Mouse (Mus musculus) gastrocnemius, postnatal 10 days (tissue): Measurements from ENCODE around the gene Zfp784. TPM values are rescaled to one million over a fixed set of nuclear protein-coding genes. Genes with fewer than 3 reads are reported as not detected.
"Not testable (repeated sequence)": the region's sequence is repeated elsewhere in the genome, so short reads cannot be mapped to it uniquely, and the experiment has no call there.

Experiments
- DNase-seq: peaks from one replicate; pipeline ENCODE4 v3.0.0; 2021; ENCODE audit warnings: mixed read lengths
- total RNA-seq, 2 experiments: library from RNA; stranded (reverse); gene quantifications; 2 replicates each; pipeline ENCODE4 v1.2.3; 2021

The Zfp784 gene
- total RNA-seq, 2 experiments from 2014 or later, result 4.9 to 6.0 TPM

DNA sequence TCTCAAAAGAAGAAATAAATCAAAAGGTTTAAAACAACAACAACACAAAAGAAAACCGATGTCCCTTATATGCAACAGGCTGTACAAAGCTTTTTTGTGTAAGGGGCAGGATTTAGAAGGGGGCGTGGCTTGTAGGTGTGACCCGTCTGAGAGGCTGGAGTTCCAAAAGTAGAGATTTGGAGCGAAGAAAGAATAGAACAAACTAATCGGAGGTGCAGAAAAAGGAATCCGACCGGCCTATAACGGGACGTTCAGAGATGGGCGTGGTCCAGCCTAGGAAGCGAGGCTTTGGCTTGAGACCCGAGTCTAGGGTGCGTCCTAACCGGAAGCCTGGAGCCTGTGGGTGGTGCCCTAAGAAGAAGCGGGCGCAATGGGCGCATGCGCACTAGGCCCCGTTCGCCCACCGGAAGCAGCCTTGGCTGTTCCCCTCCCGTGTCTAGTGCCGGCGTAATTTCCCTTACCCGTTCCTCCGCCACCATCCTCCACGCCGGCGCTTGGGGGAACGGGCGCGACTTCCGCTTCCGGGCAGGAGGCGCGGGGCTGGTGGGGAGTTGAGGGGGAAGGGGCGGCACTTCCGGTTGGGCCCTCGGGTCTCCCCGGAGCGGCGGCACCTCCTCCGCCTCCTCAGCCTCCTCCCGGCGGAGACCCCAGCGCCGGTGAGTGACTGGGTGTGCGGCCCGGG, 18.1 kb downstream of the Zfp784 start, which contains the start of the genes Zfp865 and Ccdc106:
Gene Zfp865 (plus strand): TSS at position 377 of the 682 bp plus-strand sequence.
Gene Ccdc106 (plus strand): TSS at position 554 of the 682 bp plus-strand sequence.
- DNase-seq, result peak; percentile 99

DNA sequence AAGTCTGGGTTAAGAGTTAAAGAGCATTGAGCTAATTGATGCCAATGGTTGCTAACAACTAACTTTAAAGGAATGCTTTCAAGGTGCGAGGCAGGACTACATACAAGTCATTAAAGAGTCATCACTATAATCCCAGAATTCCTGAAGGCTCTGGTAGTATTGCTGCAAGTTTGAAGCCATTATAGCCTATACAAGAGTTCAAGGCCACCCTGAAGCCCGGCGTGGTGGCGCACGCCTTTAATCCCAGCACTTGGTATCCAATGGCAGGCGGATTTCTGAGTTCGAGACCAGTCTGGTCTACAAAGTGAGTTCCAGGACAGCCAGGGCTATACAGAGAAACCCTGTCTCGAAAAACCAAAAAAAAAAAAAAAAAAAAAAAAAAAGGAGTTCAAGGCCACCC, 18.7 kb downstream of the Zfp784 start:
- DNase-seq, result not testable (repeated sequence)

DNA sequence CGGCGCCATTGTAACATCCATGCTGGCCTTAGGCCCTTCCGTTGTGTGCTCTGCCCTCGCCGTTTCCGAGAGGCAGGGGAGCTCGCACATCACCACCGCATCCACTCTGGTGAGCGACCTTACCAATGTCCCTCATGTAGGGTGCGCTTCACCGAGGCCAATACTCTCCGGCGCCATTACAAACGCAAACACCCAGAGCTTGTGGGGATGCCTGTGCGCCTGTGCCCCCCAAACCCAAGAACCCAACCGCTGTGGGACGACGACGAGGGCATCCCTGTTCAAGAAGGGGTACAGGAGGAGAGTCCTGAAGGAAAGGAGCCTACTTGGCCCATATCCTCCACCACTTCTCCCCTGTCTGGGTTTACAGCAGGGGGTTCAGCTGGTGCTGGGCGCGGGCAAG, 20.3 kb downstream of the Zfp784 start:
- no peak for DNase-seq

DNA sequence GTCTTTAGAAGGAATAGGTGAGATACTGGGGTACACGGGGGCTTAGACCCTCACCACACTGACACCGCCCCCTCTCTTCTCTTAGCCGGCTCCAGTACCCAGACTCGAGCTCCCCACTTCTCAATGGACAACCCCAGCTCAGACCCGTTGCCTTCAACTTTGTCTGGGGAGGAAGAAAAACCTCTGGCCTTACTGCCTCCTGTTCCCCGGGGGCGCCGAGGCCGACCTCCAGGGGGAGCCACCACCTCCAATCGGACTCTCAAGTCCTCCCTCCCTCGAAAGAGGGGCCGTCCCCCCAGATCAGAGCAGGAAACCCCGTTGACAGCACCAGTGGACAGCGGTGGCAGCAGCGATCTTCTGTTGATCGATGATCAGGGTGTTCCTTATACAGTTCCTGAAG, 20.9 kb downstream of the Zfp784 start:
- peak; percentile 36 for DNase-seq

DNA sequence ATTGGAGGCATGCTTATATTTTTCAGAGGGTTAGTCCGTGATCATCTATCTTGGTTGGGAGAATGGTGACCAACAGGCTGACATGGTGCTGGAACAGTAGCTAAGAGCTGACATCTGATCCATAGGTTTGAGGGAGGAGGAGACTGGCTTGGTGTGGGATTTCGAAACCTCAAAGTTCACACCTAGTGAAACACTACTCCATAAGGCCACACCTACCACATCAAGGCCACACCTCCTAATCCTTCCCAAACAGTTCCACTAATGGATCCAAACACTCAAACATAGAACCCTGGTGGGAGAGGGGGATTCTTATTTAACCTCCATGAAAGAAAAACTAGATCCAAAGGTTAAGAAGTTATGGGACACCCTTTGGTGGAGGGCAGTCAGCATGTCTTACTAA, 21.3 kb downstream of the Zfp784 start:
- DNase-seq, result no peak

DNA sequence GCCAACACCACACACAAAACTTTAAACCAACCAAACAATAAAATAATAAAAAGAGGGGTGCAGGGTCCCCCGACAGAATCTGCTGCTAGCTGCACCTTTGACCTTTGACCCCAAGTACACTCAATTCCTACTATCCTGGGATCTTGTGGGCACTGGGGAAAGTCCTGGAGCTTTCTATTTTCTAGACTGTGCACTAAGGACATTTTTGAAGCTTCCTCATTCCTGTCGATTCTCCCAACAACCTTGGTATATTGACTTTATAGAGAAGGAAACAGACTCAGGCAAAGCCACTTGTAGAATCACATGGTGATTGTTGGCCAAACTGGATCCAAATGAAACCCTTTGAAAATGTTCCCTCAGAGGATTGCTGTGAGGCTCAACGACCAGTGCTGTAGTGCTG, 22.2 kb downstream of the Zfp784 start:
- no peak for DNase-seq

DNA sequence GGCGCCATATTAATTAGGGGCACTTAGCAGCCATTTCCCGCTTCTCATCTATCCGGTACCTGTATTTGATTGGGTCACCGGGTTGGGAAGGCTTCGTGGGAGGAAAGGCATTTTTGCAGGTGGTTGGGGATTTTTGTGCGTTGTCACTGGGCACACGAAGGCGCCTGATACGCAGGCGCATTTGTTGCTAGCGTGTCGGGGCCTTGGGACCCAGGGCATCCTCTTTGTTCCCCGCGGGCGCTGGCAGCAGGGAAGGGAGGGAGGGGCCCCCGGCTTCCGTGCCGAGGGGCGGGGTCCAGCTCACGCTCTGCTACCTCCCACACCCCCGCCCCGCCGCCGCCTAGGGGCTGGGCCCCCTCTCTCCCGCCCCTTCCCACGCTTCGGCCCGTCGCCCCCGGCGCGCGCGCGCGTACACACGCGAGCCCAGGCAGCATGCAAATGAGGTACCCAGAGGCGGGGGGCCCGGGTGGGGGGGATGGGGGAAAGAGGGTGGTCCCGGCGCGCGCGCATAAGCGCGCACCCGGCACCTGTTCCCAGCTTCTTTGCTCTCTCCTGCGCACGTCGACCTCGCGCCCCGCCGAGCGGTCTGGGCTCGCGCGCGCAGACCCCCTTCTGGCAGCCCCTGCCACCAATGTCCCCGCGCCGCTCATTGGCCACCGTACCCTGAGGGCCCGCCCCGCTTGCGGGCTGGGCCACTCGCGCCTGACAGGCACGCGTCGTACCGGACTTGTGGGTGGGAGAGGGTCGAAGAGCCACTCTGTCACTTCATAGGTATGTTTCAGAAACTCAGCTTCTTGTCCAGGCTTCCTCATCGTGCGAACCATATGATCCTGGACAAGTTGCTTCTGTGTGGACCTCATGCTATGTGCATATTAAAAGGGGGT, 22.9 kb downstream of the Zfp784 start, which contains the start of gene Gm44973:
Gene Gm44973 (plus strand): TSS at position 379 of the 884 bp plus-strand sequence.
- peak; percentile 94 for DNase-seq

DNA sequence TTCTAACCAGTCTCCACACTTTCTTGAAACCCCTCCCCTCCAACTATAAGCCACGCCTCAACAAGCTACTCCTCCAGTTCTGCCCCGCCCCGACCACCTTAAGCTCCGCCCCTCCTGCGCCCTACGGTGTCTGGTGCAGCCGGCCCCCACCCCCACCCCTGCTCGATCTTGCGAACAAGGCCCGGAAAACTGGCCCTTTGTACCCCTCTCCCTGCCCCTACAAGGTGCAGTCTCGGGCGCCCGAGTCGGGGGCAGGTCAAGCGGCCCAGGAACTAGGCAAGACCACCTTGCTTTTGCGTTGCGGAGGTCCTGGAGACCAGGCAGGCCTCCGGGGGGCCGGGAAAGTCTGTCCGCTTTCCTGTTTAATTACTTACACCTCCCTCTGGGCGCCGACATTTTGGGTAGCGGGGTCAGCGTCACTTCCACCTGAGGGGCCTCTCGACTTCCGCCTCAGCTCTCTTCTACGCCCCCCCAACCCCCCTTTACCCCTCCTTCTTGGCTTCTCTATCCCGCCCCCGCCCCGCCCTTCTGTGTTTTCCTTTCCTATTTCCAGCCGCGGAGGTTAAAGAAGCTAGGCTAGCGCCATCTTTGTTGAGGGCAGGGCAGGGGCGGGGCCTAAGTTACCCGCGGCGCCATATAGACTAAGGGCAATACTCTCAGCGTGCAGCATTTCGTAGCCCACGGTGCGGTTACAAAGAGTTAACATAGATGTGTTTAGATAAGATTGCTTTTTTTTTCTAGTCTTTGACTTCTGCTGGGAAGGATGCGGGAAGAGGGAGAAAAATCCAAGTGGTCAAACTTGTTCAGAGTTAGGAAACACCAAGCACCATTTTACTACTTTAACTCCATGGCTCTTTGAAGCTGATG, 23.8 kb downstream of the Zfp784 start, which contains the start of the genes Zfp524 and Fiz1:
Gene Zfp524 (plus strand): TSS at position 165 of the 867 bp plus-strand sequence.
Gene Fiz1 (minus strand): TSS at position 447 of the 867 bp plus-strand sequence.
- peak; percentile 97 for DNase-seq

DNA sequence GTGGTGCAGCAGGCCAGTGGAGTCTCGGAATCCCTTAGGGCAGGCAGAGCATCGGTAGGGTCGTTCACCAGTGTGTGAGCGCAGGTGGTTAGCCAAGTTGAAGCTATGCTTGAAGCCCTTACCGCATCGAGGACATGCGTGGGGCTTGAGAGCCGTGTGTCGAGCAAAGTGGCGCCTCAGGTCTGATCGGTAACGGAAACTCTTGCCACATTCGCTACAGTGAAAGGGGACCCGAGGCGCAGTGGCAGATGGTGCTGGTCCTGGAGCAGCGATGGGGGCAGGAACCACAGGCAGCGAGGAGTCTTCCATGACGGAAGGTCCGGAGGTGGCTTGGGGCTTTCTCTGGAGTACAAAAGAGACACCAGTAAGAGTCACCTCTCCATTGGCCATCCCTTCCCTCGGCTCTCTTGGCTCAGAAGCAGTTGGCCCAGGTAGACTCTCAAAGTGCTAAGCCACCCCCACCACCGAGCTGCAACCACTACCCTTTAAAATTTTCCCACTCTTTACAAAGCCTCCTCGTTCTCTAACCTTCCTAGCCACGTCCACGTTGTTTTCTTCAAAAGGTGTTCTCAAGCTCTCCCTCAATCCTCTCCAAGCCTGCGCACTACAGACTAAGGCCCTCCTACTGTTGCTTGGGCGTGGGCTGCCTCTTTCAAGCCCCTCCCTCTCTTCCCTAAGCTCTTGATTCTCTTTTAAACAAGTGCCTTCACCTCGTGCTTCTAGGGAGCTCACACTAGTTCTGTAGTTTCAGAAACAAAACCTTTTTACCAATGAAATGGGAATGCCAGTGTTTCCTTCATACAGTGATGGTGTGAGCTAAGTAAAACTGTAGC, 25.3 kb downstream of the Zfp784 start:
- no peak for DNase-seq

DNA sequence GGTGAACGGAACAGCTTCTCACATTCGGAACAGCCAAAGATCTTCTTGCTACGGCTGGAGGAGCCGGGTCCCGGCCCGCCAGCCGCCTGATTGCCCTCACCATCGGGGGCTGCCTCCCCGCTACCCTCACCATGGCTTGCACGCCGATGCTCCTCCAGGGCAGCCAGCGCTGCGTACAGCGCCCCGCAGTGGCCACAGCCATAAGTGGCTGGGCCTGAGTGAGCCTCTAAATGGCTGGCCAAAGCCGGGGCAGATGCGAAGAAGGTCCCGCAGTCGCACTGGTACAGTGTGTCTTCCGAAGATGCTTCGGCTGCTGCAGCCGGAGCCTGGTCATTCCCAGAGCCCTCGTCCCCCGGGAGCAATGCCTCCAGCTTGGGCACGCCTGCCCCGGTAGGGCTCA, 30.0 kb downstream of the Zfp784 start:
- DNase-seq, result no peak

DNA sequence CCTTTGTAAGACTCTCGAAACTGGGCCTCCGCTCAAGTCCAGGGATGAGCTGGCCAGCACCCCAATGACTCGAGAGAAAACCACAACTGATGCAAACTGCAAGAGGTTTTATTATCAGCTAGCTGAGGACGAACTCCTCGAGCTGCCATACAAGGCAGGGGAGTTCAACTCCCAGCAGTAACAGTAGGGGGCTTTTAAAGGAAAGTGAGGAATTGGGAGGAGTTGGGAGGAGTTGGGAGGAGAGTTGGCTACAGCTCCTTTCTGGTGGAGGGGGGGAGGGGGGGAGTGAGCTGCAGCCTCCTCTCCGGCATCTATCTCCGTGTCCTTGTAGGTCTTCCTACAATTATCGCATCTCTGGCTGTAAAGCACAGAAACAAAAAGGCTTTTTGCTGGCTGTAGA, 35.4 kb downstream of the Zfp784 start:
- DNase-seq, result not testable (repeated sequence)

DNA sequence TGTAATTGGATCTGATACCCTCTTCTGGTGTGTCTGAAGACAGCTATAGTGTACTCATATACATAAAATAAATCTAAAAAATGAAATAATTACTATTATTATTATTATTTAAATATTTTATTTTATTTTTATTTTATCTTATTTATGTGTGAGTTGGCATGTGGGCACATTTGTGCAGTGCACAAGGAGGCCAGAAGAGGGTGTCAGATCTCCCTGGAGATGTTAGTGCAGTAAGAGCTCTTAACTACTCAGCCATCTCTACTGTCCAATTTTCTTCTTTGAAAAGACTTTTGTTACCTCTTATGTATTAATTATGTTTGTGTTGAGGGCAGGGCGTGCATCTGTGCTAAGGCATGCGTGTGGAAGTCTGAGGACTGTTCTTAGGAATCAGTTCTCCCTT, 38.4 kb downstream of the Zfp784 start:
- DNase-seq, result no peak

DNA sequence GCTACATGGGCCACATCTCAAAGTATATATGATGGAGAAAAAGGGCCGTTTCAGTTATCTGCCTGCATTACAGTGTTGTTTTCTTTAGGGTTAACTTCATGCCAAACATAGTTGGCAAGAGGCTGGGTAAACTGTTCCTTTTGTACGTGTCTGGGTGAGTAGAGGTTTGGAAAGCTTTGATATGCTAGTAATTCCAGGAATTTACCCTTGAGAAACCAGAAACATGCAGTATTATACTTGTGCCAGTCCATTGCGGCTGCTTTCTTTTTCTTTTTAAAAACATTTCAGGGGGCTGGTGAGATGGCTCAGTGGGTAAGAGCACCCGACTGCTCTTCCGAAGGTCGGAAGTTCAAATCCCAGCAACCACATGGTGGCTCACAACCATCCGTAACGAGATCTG, 41.3 kb downstream of the Zfp784 start:
- DNase-seq, result no peak

DNA sequence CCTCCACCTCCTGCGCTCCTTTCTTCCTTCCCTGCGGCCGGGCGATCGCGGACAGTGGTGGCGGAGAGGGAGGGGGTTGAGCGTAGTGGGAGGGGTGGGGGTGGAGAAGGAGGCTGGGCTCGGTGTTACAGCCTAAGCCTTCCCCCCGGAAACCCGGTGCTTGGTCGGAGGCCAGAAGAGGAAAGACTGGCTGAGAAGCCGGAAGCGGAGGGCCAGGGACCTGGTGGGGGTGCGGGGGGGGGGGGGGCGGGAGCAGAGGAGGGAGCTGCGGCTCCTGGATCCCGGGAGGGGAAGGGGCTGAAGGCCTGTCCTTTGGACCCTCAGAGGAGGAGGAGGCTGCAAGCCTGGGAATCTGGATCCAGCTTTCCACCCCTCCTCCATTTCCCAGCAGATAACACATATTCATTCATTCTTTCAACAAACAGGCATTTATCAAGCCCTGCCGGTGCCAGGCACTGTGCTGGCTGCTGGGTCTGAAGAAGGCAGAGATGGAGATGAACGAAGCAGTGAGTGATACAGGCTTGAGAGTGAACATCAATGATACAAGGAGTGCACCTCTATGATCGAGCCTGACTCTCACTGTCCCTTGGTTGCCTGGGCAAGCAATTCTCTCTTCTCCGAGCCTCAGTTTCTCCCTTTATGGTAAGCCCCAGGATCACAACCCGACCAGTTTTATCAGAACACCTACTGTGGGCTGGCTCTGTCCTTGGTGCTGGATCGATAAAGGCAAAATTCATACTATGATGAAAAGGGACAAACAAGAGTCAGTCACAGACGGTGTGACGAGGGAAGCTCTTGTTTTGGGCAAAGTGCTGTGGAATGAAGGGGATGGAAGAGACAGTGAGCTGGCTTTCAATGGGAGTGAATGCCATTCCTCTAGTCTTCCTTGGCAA, 42.0 kb downstream of the Zfp784 start, which contains the start of gene Zfp579:
Gene Zfp579 (minus strand): TSS at position 156 of the 893 bp plus-strand sequence.
- peak; percentile 96 for DNase-seq

DNA sequence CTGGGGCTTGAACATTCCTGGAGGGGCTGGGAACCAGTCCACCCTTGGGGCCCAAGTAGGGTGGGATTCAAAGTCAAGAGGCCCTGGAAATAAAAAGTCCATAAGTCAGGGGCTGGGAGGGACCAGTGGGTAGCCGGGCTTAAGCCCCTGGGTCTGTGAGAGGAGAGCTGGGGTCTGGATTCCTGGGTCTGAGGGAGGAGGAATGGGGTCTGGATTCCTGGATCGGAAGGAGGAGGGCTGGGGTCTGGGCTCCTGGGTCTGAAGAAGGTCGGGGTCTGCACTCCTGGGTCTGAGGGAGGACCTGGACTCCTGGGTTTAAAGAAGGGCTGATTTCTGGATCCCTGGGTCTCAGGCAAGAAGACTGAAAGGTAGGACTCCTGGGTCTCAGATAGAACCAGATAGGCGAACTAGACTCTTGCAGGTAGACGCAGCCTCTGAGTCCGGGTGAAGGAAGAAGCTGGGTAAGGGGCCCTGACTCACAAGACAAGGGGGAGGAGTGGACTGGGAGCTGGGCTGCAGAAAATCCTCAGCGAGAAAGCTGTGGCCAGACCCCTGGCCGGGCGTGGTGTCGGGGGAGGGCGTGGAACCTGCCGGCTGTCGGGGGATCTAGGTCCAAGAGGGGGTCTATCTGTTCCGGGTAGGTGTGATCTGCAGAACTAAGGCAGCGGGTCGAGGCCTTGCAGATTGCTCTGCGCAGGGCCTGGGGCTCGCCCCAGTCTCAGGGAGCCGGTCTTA, 42.8 kb downstream of the Zfp784 start:
- DNase-seq, result no peak

DNA sequence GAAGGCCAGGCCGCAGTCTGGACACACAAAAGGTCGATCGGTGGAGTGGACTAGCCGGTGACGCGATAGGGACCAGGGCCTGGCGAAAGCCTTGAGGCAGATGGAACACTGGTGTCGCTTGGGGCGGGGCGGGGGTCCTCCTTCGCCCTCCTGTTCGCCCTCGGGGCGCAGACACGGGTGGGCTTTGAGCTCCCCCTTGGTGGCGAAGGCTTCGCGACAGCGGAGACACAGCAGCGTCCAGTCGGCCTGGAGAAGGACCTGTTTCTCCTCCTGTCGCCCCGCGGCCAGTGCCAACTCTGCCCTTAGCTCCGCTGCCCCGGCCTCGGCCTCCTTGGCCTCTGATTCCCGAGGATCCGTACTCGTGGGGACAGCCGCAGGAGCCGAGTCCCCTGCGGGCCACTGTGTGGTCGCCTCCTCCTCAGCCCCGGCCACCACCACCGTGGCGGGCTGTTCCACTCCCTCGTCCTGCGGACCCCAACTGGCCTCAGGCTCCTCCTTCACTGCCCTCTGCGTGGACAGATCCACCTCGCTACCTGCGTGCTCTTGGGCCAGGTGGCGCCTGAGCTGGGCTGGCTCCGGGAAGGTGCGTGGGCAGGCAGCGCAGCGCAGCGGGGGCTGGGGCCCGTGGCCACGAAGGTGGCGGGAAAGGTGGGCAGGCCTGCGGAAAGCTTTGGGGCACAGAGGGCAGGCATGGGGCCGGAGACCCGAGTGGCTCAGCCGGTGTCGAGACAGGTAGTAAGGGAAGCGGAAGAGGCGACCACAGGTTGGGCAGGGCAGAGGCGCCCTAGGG, 44.1 kb downstream of the Zfp784 start:
- DNase-seq, result no peak

DNA sequence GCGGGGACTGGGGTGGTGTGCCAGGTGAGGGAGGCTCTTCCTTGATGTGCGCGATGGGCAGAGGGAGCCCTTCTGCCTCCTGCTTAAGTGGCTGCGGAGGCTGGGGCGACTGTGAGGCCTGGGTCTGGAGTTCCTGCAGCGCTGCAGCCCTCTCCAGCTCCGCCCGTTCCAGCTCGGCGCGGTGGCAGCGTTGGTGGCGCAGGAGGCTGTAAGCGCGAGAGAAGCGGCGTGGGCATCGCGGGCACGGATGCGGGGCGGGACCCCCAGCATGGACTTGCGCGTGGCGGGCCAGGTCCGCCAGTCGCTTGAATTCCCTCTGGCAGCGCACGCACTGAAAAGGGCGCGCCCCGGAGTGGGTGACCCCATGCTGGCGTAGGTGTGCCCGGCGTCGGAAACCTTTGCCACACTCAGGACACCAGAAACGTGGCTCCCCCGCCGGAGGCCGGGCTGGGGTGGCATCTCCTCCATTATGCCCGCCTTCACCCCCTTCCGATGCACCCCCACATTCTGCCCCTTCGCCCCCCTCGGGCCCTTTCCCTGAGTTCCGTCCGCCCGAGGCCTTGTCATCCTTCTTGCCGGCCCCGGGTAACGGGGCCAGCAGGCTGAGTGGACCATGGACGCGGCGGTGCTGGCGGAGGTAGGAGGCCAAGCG, 44.8 kb downstream of the Zfp784 start:
- no peak for DNase-seq

DNA sequence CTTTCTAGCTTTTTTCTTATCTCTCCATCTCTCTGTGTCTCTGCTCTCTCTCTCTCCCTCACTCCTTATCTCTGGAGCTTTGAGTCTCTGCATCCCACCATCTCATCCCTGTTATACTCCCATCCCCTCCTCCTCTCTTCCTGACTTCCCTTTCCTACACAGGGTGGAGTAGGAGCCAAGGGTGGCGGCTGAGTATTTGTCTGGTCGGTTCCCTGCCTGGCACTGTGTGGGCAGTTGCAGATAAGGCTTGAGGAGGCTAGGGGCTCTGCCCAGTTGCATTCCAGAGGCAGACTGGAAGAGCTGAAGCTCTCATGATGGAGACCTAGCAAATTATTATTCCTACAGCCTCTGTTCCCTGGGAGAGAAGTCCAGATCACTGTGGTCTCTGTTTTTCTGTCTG, 50.0 kb downstream of the Zfp784 start:
- DNase-seq, result no peak
